Mouse (Mus musculus) spleen, embryonic (tissue): ENCODE measurements around the gene Gpc6.

Source experiments
- CTCF ChIA-PET: fragments of 350-600 bp; sonication (Branson Sonifier 250); formaldehyde crosslinking; loops from one replicate; lab custom pipeline; 2022; lab: Charles Lee

Gpc6 gene

DNA sequence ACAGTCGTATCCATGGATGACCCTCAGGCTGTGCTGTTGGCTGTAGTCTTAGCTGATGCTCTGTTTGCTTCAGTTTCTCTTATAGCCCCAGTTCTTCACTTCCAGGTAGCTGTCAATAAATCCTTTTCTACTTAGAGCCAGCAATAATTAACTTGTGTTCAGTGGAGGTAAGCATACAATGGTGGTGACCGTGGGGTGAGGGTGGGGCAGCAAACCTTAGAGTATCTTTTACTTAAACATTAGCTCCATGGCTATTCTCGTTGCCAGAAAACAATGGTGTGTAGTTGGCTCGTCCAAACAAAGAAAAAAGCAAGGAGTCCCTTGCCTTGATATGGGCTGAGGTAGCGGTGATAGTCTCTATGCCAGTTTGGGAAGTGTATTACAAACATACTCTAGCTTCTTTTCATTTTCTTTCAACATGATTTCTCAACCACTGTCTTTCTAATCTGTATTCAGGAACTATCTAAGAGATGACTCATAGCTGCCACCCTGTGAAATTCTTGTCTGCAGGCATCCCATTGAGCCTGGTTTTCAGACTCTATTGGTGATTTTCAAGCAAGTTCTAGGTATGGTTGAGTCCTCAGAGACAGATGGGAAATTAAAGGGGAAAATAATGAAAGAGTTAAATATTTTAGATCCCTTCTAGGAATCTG lies 22.9 kb downstream of the Gpc6 start:
- CTCF ChIA-PET, result no interaction called here

DNA sequence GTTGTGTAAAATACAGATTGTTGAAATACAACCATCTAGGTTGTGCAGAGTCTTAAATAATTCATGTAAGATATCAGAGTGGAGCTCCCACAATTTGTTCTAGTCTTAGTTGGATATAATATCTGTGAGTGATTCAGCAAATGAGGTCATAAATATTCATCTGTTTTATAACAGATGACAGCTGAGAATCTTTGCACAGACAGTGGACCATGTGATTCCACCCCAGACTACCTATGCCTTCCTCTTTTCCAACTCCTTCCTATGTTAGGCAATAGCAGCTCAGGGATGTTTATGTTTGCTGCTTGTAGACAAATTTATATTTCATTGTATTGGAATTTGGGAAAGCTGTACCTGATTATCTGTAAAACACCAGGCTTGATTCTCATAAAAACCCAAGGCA lies 32.0 kb downstream of the Gpc6 start:
- CTCF ChIA-PET, result no interaction called here

DNA sequence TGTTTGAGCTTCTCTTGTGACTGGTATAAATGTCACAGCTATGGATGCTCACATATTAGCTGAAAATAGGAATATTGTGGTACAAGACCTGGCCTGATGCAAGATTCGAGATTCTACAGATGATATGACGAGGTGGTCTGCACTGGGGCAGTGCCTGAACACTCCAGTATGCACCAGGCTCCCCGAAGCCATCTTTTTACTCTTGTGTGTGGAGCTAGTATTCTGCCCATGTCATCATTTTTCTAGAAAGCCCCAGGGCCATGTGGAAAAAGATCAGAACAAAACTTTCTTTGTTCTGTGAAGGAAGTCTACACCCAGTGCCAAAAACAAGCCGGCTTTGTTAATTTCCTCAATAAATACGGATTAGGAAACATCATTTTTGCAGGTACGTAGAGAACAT lies 39.7 kb downstream of the Gpc6 start:
- CTCF ChIA-PET, result no interaction called here

DNA sequence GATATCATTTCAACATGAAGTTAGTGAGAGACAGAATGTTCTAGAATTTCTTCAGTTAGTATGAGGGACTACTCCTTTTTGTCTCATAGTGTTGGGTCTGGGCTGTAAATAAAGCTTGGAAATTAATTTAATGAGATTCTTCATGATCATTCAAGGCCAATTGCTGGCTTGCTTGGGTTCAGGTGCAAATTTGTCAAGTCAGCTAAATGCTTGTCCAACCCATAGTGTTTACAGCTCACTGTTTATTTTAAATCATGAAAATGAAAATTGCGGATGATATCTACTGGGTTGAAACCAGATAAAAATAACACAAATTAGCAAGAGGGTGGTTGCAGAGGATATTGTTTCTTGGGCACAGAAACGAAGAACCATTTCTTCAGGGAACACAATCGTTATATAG lies 49.6 kb downstream of the Gpc6 start:
- CTCF ChIA-PET, result no interaction called here

DNA sequence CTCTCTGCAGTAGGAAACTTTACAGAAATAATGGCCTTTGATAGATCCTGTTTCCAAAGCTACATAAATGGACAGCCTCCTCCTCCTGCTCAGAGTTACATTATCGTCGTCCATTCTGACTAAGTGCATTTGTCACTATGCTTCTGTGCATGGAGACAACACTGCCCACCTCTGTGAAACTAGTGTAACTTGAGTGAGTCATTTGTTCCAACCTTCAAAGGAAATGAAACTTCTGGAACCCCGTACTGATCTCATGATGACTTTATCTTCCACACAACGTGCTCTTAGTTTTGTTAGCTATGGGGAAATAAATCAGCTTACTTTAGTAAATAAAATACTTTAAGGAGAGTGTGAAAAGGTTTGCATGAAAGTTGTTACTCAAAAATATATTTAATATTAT lies 50.1 kb downstream of the Gpc6 start:
- CTCF ChIA-PET, result no interaction called here

DNA sequence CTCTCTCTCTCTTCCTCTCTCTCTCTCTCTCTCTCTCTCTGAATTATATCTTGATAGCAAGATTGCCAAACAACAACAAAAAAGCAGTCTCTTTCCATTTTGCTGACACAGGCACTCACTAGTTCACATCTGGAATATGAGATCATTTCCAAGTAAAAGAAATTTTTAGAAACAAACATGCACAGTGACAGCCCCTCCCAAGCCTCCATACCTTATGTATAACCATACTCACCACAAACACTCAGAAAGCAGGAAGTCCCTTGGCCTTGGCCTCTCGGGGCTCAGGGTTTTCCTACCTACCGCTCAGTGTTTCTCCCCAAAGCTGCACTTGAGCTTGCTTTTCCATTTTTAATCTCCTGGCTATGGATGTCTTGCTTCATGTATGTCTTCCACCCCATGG lies 52.1 kb downstream of the Gpc6 start:
- CTCF ChIA-PET, result no interaction called here

DNA sequence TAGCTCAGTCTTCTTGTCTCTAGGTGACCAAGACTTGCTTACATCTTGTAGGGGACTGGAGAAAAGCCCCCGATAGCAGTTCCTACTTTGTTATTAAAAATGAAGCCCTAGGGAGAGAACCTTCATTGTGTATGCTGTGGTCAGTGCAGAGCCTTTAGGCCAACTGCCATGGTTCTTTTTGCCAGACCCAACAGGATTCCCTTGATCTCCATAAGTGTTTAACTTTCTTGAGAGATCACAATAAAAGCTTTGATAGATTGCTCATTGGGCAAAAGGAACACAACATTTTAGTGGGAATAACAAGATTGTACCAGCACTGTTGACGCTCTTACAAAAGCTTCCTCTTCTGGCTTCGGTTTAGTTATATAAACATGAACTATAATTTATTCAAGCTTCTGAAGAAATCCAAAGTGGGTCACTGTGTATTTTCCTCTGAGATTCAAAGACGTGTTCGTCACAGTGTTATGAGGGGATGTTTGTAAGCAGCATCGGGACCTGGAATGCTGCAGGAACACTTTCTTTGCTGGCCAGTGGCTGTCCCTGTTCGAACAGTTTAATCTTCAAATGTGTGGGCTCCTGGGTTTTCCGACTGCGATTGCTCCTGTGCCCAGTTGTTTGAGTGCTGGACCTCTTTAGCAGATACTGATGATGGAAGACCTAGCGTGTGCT lies 54.7 kb downstream of the Gpc6 start:
- CTCF ChIA-PET, result no interaction called here

DNA sequence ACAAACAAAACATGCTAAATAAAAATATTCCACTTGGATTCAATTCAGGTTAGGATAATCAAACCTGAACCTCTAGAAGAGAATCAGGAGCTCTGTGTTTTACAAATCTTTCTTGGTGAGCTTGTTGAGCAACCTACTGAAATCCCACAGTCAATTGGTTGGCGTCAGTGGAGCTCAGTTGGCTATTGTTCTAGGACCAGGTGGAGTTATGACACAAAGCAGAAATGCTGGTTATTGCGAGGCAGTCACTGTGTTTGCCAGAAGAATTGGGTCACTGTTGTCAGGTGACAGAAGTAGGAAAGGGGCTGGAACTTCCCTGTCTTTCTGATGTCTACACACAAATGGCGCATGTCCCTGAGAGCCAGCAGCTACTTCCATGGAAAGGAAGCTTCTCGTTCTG lies 56.6 kb downstream of the Gpc6 start:
- CTCF ChIA-PET, result no interaction called here

DNA sequence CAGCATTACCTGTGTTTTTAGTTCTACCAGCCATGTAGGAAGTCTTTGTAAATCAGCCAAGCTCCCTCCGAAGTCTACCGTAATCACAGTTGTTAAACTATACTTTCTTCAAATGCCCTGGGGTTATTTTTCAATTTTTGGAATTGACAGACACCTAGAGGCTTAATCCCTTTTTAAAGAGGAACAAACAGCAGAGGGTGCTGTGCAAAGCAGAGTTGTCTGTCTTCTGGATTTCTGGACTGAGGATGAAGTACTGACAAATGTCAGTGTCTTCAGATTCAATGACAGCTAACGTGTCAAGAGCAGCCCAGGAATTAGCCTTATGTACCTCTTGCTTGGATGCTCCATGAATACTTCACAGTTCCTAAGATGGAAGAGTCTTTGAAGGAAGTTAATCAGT lies 62.2 kb downstream of the Gpc6 start:
- CTCF ChIA-PET, result no interaction called here

DNA sequence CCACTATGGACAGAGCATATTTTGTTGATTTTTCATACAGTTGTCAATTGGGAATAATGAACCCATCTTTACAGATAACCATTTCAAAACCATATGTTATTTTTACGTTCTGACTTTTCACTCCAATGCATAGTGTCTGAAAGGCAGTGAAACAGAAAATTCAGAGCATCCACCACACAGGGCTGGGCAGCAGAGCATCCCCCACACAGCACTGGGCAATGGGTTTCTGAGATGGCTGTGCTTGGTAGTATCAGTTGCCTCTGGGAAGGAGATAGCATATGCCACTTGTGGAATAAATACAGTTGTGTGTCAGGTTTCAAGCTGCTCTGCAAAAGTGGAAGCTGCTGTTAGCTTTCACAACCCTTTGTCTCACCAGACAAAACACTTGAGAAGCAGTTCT lies 75.3 kb downstream of the Gpc6 start:
- CTCF ChIA-PET, result no interaction called here

DNA sequence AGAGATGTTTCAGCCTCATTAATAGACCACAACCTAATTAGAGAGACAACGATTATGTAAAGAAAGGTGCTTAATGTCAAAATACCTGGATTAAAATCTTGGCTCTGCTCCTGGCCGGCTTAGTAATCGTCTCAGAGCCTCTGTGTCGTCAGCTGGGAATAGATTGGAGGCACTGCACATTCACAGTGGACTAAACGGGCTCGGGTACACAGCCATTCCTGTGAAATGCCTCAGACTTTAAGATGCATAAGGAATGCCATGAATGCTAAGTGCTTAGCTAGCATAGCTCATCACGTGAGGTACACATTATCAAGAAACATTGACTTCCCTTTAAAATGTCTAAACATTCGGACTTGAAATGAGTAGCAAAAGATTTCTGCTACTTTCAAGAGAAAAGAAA lies 77.2 kb downstream of the Gpc6 start:
- CTCF ChIA-PET, result no interaction called here

DNA sequence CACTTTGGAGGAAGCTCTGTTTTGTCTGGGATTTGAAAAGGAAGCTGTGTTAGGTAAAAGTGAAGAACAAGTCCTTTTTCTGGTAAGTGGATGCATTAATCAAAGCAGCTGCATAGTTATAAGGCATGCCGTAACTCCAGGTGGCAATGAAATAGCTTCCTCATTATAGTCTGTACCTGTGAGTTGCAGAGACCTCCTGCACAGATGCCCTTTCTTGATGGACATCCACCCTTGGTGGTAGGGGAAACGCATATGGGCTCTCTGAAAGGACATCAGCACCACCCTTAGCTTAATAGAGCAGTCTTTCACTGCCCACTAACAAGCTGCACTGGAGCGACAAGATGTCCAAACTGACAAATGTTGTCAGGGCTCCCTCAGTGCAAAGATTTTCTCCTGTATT lies 83.7 kb downstream of the Gpc6 start:
- CTCF ChIA-PET, result no interaction called here

DNA sequence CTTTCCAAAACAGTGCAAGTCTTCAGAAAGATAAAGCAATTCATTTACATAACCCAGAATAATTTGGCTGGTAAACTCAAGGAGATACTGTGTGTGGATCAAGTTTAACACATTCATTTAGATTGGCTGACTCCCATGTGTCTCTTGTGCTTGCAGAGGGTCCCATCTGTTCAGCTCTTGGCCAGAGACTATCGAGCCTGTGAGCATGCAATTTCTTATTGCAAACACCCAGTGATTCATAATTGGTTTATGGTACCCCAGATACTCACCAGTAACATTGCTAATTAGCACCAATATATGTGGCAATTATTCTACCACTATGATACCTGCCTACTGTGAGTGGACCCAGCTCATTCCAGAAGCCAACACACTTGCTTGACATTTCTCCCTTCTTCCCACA lies 87.9 kb downstream of the Gpc6 start:
- CTCF ChIA-PET, result no interaction called here

DNA sequence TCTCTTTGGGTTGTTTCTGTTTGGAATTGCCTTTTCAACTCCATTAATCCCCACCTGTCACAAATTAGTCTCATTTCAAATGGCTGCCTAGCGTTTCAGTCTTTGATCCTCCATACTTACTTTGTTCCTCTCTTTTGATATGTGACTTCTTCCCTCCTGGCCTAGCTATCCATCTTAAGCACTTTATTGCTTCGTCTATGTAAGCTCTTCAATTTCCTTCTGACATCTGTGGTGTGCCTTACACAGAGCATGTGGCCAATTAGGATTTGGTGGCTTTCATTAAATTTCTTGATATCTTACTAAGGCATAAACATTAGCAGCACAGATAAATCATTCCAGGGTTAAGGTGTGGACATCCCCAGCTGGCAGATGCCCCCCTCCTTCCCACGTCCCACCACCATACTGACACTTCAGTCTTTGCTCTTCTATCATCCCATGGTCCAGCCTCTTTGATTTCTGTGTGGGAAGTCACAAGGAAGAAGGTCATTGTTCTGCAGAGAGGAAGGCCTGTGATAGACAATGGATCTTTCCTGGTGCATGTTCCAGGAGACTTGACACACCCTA lies 88.5 kb downstream of the Gpc6 start:
- CTCF ChIA-PET, result no interaction called here

DNA sequence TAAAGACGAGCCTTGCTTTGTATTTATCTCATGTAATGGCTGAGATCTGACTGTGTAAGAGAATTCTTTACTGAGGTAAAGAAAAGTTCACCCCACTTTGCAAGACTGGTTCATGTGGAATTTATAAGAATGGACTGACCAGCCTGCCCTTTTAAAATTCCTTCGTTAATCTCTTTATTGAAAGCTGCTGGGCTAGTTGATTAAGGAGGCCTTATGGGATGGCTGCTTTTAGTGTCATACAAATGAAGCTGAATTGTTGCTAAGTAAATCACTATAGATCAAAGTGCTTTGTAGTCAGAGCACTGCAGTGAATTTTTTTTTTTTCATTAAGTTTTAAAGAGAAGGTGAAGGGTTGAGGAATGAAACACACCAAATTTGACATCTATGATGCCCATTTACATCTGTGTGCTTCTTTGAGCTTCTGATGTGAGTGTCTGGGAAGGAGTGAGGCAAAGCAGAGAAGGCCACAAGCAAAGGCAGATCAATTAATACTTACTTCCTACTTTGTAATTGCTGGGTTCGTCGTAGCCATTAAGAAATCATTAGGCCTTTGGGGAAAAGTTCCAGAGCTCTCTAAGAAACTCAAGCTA lies 90.3 kb downstream of the Gpc6 start:
- CTCF ChIA-PET, result no interaction called here

DNA sequence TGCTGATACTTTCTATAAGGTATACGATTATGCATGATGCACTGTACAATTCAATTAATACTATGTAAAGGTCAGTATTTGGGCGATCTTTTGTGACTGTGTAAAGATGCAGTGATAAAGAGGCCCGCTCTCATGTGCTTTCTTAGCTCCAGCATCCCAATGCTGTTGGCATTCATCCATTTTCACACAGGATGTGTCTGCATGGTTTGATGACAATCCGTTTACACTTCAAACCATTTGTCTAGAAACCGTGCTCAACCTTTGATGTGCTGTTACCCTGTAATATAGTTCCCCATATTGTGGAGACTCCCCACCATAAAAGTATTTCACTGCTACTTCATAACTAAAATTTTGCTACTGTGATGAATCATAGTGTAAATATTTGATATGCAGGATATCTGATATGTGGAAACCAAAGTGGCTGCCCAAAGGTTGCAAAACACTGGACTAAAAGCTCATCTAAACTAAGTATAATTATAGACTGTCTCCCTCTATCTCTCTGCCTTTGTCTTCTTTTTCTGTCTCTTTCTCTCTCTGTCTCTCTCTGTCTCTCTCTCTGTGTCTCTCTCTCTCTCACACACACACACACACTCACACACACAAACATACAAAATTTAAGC lies 97.2 kb downstream of the Gpc6 start:
- CTCF ChIA-PET, result no interaction called here

DNA sequence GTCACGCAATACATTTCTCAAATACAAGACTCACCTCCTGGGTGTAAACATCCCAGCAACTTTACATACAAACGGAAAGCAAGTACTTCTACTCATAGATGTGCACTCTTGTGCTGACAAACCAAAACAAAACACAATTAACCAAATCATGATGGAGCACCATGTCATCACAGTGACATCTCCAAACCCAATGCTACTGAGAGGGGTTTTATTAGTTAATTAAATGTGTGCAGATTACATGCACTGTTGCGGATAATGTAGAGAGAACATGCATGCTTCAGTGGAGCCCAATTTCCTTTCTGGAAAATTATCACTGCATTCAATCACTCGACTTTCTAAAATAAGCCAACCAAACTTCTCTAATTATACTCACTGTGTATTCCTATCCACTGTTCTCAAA lies 109.0 kb downstream of the Gpc6 start:
- CTCF ChIA-PET, result no interaction called here

DNA sequence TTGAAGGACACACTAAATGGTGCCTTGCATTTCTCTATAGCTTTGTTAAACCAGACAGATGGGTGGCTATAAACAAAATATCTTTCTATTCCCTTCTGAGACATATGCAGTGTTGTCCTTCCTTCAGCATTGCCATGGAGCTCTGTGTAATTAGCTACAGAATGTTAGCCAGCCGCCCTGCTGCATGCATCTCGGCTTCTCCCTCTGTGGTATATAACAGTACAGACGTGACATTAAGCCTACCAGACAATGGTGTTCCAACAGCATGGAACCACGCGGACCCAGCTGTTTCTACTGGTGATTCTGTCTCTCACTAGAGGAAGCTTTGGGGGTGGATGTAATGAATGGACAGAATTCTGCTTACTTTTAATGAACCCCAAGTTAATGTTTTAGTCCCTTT lies 115.9 kb downstream of the Gpc6 start:
- CTCF ChIA-PET, result no interaction called here

DNA sequence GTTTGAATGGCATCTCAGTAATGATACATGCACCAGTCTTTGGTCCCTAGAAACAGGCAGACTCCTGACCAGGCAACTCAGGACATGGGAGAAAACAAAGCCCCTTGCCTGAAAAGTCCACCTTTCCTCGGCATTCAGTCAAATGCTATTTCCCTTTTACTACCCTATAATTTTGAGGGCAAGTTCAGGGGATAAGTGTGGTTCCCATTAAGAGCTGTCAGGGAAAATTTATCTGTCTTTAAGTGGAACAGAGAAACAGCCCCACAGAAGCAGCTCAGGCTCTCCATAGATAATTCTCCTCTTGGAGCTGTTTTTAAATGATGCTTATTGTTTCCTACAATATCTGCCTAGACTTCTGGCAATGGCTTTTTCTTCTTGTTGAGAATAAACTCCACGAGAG lies 123.8 kb downstream of the Gpc6 start:
- CTCF ChIA-PET, result no interaction called here

DNA sequence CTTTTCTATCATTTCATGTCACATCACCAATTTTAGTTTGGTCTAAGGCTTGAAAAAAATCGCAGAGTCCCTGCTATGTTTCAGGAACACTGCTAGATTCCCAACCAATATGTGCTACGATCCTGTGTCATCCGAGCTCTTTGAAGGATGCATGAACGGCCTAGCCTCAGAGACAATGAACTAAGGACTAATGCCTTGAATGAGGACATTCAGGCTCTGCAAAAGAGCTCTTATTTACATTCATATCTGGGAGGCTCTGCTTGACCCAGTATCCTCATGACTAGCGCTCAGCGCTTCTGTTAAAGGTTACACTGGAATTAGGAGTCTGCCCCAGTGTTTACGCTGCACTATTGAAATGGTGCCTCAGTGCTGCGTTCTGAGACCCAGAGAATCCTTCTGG lies 125.8 kb downstream of the Gpc6 start:
- CTCF ChIA-PET, result no interaction called here

DNA sequence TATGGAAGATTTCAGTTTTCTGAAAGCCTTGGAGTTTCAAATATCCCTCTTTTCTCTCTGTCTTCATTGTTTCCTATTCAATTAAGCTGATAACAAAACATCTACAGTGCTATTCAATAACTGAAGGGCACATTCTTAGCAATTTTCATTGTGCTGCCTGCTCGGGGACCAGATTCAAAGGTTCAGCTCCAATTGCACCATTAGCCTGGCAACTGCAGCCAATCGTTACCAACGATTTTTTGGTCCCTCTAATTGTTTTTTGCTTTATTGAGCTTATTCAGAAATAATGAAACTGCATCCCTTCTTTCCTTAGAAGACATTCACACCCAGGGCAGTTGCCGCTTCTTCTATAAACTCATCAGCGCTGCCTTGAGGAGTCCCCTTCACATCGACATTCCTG lies 128.2 kb downstream of the Gpc6 start:
- CTCF ChIA-PET, result no interaction called here

DNA sequence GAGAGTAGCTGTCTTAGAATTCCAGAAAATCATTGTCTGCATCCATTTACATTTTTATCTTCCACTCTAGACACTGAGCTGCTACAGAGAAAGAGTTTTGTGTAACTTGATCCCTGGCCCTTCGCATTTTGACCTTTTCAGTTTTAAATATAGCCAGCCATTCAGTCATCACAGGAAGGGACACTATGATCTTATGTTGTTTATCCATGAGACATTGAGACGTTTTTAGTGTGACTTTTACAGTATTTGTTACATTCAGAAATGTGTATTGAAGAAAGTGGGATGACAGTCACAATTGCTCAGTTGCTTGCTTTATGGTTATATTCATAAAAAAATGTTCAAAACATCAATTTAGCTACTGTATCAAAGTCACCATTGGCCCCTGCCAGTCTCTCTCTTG lies 130.0 kb downstream of the Gpc6 start:
- CTCF ChIA-PET, result no interaction called here

DNA sequence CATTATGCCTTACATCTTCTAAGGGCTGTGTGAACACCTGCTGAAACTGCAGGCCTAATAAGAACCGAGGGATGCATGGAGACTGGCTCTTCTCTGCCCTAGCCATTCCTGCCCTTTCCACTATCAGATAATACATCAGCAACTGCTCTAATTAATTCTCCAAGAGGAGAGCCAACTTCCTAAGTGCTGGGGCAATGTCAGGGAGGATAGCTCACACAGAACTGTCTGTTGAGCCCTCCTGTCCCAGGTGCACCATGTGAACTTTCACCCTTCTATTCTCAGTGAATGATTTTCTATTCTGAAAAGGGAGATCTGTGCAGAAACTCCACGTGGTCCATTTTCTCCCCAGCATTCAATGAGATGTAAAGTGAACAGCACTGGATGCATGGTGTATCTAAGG lies 136.0 kb downstream of the Gpc6 start:
- CTCF ChIA-PET, result no interaction called here
